Mouse (Mus musculus) brain, embryonic 18.5 days (tissue): ENCODE results near the gene Prdm16.

Experiments
- DNase-seq: peaks from one replicate; pipeline ENCODE4 v3.0.0-alpha.2; 2012; ENCODE audit warnings: low read depth, low spot score

Gene Prdm16

DNA sequence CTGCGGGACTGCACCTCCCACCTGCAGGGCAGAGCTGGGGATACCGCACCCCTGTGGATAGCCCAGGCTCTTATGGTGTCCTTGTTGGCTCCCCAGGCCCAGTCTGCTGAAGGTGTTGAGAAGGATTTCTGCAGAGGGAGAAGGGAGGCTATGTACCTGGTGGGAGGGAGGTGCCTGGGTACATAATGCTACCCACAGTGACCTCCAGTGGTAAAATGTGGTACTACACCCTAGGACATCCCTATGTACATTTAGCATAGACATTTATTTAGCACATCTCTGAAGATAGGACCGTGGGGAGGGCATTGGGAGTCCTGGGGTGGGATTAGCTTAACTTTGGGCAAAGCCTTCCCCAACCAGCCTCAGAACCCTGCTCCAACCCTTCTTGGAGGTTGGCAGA is 363.7 kb downstream of the Prdm16 start:
- DNase-seq, result no peak

DNA sequence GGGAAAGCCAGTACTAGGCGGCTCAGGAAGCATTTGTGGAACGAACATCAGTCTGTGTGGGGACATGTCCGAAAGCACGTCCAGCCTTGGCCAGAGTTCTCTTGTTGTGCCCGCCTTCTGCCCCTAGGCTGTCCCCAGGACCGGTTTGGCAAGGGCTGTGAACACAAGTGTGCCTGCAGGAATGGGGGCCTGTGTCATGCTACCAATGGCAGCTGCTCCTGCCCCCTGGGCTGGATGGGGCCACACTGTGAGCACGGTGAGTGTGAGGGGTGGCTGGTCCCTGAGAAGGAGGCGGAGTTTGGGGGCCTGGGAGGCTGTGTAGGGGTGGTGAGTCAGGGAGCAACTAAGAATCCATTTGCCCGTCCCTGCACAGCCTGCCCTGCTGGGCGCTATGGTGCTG is 367.2 kb downstream of the Prdm16 start:
- no peak for DNase-seq

DNA sequence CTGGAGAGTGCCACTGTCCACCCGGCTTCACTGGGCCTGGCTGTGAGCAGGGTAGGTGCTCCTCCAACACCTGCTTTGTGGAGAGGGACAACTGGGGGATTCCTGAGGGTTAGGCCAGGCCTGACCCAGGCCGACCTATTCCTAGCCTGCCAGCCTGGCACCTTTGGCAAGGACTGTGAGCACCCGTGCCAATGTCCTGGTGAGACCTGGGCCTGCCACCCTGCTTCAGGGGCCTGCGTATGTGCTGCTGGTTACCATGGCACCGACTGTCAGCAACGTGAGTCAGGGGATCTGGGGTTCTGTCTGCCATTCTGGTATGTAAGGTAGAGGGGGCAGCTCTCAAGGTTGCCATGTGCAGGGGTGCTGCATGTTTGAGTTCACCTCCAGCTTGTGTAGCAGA is 369.2 kb downstream of the Prdm16 start:
- DNase-seq, result no peak
